Comparison of ENCODE assay signal across 9 mouse cellular contexts in genomic region chr4:141663122-141663931, GRCm38 (mm10). TPM values are rescaled to one million over a fixed set of nuclear protein-coding genes. Genes with fewer than 3 reads are reported as not detected.
DNase-seq lines count a peak whose midpoint lies in the region; ATAC-seq and TF ChIP-seq lines count a peak whose summit lies in the region.
"Had no signal": no experiment of that assay in that cellular context is flagged by ENCODE, and none has a peak within 500 bp of the region (broad histone marks: within the 10 kb centered on the region; RNA-seq: fewer than 3 reads in every experiment).

No protein-coding gene starts in this region.

- no peaks in the 10 kb centered on the region for H3K27me3 ChIP-seq in limb, embryonic 10.5 days (ENCODE audit: low read depth, poor library complexity, severe bottlenecking)
- no peaks in the 10 kb centered on the region for H3K27me3 ChIP-seq in midbrain, embryonic 13.5 days

- ATAC-seq in activated CD4-positive, CD25-positive, alpha-beta regulatory T cell, adult 4 months, result peak; percentile 7
- peak; percentile 35 for ATAC-seq in midbrain, embryonic 13.5 days

- no peak for TF ChIP-seq POLR2A in embryonic fibroblast, embryonic 13.5 days (IDR thresholded peaks at IDR 0.05; ENCODE audit: low read depth, low read length)

- TF ChIP-seq CTCF in embryonic fibroblast, embryonic 13.5 days (IDR thresholded peaks at IDR 0.05; ENCODE audit: borderline replicate concordance, insufficient read depth, low read length), result no peak

- peak; percentile 51 to 59 for DNase-seq in adrenal gland, adult 18-20 months (ENCODE audit: low spot score in 2 of 2)
- DNase-seq in adrenal gland, adult 8-10 months, result no peak
- DNase-seq in heart, postnatal 25 days (ENCODE audit: low spot score), result peak; percentile 19
- DNase-seq in limb, embryonic 10.5 days (ENCODE audit: low spot score), result peak; percentile 67
- peak; percentile 35 for DNase-seq in thymus, postnatal 14 days

- intact Hi-C loops in heart, postnatal 25 days (cut with DNase I), result loop anchor here (5.0 kb wide), 1 partner anchor 129 kb away; the partner anchor contains the start of genes Casp9 and Dnajc16

- H3K4me2 ChIP-seq in midbrain, embryonic 13.5 days (replicated peaks), result peak overlapping the region; percentile 92

- H3K4me3 ChIP-seq in embryonic fibroblast, embryonic 13.5 days (ENCODE audit: insufficient read depth, low read length), result peak overlapping the region; percentile 79
- H3K4me3 ChIP-seq in limb, embryonic 10.5 days, result peak overlapping the region; percentile 90
- H3K4me3 ChIP-seq in midbrain, embryonic 13.5 days (replicated peaks), result peak overlapping the region; percentile 87

- no peaks in the 10 kb centered on the region for H3K4me1 ChIP-seq in embryonic fibroblast, embryonic 13.5 days (ENCODE audit: control insufficient read depth, insufficient read depth, low read length)
- peaks cover 33% of the 10 kb centered on the region for H3K4me1 ChIP-seq in limb, embryonic 10.5 days
- peaks cover 26% of the 10 kb centered on the region for H3K4me1 ChIP-seq in midbrain, embryonic 13.5 days (replicated peaks)

- no peak overlapping the region for H3K27ac ChIP-seq in embryonic fibroblast, embryonic 13.5 days (ENCODE audit: insufficient read depth, low read length)
- peak overlapping the region; percentile 91 for H3K27ac ChIP-seq in limb, embryonic 10.5 days
- H3K27ac ChIP-seq in midbrain, embryonic 13.5 days, result peak overlapping the region; percentile 74

- peak overlapping the region; percentile 94 for H3K9ac ChIP-seq in midbrain, embryonic 13.5 days (replicated peaks)

- H3K9me3 ChIP-seq in limb, embryonic 10.5 days (replicated peaks), result no peaks in the 10 kb centered on the region
- H3K9me3 ChIP-seq in midbrain, embryonic 13.5 days, result no peaks in the 10 kb centered on the region

- 5% methylated on average over 47 of the region's 47 CpGs for WGBS in limb, embryonic 10.5 days
- 4% methylated on average over 47 of the region's 47 CpGs for WGBS in midbrain, embryonic 13.5 days

- peaks cover 30% of the 10 kb centered on the region for H3K36me3 ChIP-seq in limb, embryonic 10.5 days
- peaks cover 17% of the 10 kb centered on the region for H3K36me3 ChIP-seq in midbrain, embryonic 13.5 days

RNA-seq across cellular contexts. Expression of gene Plekhm2, which starts 1.4 kb away (rescaled TPM):
- 10 to 100 TPM; 62.9 to 70.8 TPM for total RNA-seq in adrenal gland, adult 18-20 months (2021)
- total RNA-seq in adrenal gland, adult 8-10 months (2022), result 10 to 100 TPM; 64.3 to 87.0 (median 76.1) TPM
- 1 to 10 TPM; 3.3 to 3.4 TPM for polyA plus RNA-seq in activated CD4-positive, CD25-positive, alpha-beta regulatory T cell, adult 4 months (2017; shearing (Covaris generic))
- 22.5 and 29.8 TPM in 2 replicates for polyA plus RNA-seq in embryonic fibroblast, embryonic 13.5 days (2011; ENCODE audit: insufficient read length, low read depth, missing spikeins)
- total RNA-seq in heart, postnatal 25 days (2021), result 100 to 1,000 TPM in 1 of 2 experiments, 10 to 100 TPM in 1; 94.1 to 109 TPM
- polyA plus RNA-seq in limb, embryonic 10.5 days (2016; fragmentation: Nextera tagmentation; extraction: Ambion mirVana), result 5.0 and 5.6 TPM in 2 replicates
- polyA plus RNA-seq in midbrain, embryonic 13.5 days (2015; fragmentation: Nextera tagmentation; extraction: Ambion mirVana), result 7.5 and 8.3 TPM in 2 replicates

RNA-seq across cellular contexts. Expression of gene Rsc1a1, which starts 22.1 kb away (rescaled TPM):
- not detected for total RNA-seq in adrenal gland, adult 18-20 months (2021)
- total RNA-seq in adrenal gland, adult 8-10 months (2022), result 1 to 10 TPM in 1 of 4 experiments, not detected in 3; 3.7 TPM
- not detected for polyA plus RNA-seq in activated CD4-positive, CD25-positive, alpha-beta regulatory T cell, adult 4 months (2017; shearing (Covaris generic))
- 5.1 and 5.3 TPM in 2 replicates for polyA plus RNA-seq in embryonic fibroblast, embryonic 13.5 days (2011; ENCODE audit: insufficient read length, low read depth, missing spikeins)
- total RNA-seq in heart, postnatal 25 days (2021), result not detected
- polyA plus RNA-seq in limb, embryonic 10.5 days (2016; fragmentation: Nextera tagmentation; extraction: Ambion mirVana), result 1.3 and 3.0 TPM in 2 replicates
- 0.48 TPM in 1 of 2 replicates, not detected in the other for polyA plus RNA-seq in midbrain, embryonic 13.5 days (2015; fragmentation: Nextera tagmentation; extraction: Ambion mirVana)

RNA-seq across cellular contexts. Expression of gene Slc25a34, which starts 39.7 kb away (rescaled TPM):
- total RNA-seq in adrenal gland, adult 18-20 months (2021), result 10 to 100 TPM in 1 of 2 experiments, 1 to 10 TPM in 1; 3.5 to 10.3 TPM
- total RNA-seq in adrenal gland, adult 8-10 months (2022), result 1 to 10 TPM; 1.3 to 5.1 (median 2.6) TPM
- polyA plus RNA-seq in activated CD4-positive, CD25-positive, alpha-beta regulatory T cell, adult 4 months (2017; shearing (Covaris generic)), result not detected
- 0.19 TPM in 1 of 2 replicates, not detected in the other for polyA plus RNA-seq in embryonic fibroblast, embryonic 13.5 days (2011; ENCODE audit: insufficient read length, low read depth, missing spikeins)
- total RNA-seq in heart, postnatal 25 days (2021), result 100 to 1,000 TPM; 105 to 117 TPM
- 0.05 TPM in 1 of 2 replicates, not detected in the other for polyA plus RNA-seq in limb, embryonic 10.5 days (2016; fragmentation: Nextera tagmentation; extraction: Ambion mirVana)
- 0.17 and 0.19 TPM in 2 replicates for polyA plus RNA-seq in midbrain, embryonic 13.5 days (2015; fragmentation: Nextera tagmentation; extraction: Ambion mirVana)
- total RNA-seq: hematopoietic stem cell, adult 5-6 weeks had no signal

RNA-seq across cellular contexts. Expression of gene Tmem82, which starts 44.9 kb away (rescaled TPM):
- 1 to 10 TPM; 1.1 to 2.8 TPM for total RNA-seq in adrenal gland, adult 18-20 months (2021)
- total RNA-seq in adrenal gland, adult 8-10 months (2022), result 1 to 10 TPM; 1.1 to 2.7 (median 2.1) TPM
- polyA plus RNA-seq in activated CD4-positive, CD25-positive, alpha-beta regulatory T cell, adult 4 months (2017; shearing (Covaris generic)), result under 1 TPM in 1 of 2 experiments, not detected in 1; 0.19 TPM
- not detected in 2 replicates for polyA plus RNA-seq in embryonic fibroblast, embryonic 13.5 days (2011; ENCODE audit: insufficient read length, low read depth, missing spikeins)
- total RNA-seq in heart, postnatal 25 days (2021), result 10 to 100 TPM; 21.2 to 28.9 TPM
- polyA plus RNA-seq in limb, embryonic 10.5 days (2016; fragmentation: Nextera tagmentation; extraction: Ambion mirVana), result 1.1 and 1.6 TPM in 2 replicates
- 0.10 and 0.27 TPM in 2 replicates for polyA plus RNA-seq in midbrain, embryonic 13.5 days (2015; fragmentation: Nextera tagmentation; extraction: Ambion mirVana)

RNA-seq across cellular contexts. Expression of gene Fblim1, which starts 57.4 kb away (rescaled TPM):
- 10 to 100 TPM in 1 of 2 experiments, 1 to 10 TPM in 1; 6.8 to 13.0 TPM for total RNA-seq in adrenal gland, adult 18-20 months (2021)
- total RNA-seq in adrenal gland, adult 8-10 months (2022), result 10 to 100 TPM; 10.2 to 21.0 (median 17.6) TPM
- polyA plus RNA-seq in activated CD4-positive, CD25-positive, alpha-beta regulatory T cell, adult 4 months (2017; shearing (Covaris generic)), result under 1 TPM in 1 of 2 experiments, not detected in 1; 0.29 TPM
- 72.4 and 90.1 TPM in 2 replicates for polyA plus RNA-seq in embryonic fibroblast, embryonic 13.5 days (2011; ENCODE audit: insufficient read length, low read depth, missing spikeins)
- 100 to 1,000 TPM; 298 to 316 TPM for total RNA-seq in heart, postnatal 25 days (2021)
- 58.6 and 77.7 TPM in 2 replicates for polyA plus RNA-seq in limb, embryonic 10.5 days (2016; fragmentation: Nextera tagmentation; extraction: Ambion mirVana)
- 24.0 and 24.7 TPM in 2 replicates for polyA plus RNA-seq in midbrain, embryonic 13.5 days (2015; fragmentation: Nextera tagmentation; extraction: Ambion mirVana)
